Mouse (Mus musculus): ENCODE measurements around the gene Slc2a13. TPM values are rescaled to one million over a fixed set of nuclear protein-coding genes. Genes with fewer than 3 reads are reported as not detected.

Slc2a13 gene
- polyA plus RNA-seq, 1 experiment from 2014 or later = 2.0 TPM

DNA sequence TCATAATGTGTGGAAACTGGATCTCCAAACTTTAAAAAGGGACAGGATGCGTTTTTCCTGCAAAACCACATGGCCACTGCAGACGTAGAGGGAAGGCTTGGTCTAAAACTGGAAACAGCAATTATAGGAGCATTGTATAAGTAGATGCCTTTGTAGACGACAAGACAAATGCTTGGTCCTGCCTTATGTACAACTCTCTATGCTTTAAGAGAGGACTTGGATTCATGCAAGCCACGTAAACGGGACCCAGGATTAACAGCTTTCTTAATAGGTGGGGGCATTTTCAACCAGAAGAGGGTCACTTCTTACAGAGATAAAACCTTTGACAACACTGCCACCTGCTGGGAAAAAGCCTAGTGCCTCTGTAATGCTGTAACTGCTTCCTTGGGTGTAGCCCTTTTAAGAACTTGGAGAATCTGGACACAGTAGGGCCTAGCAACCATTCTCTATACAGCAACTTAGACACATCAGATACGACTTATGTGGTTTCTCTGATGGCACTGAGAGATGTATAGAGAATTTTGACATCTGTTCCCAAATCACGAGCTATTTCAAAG is 268.7 kb downstream of the Slc2a13 start:
- no peak overlapping the region for H3K27ac ChIP-seq (ENCODE audit: low read depth, low read length)
- no peaks in the 10 kb centered on the region for H3K9me3 ChIP-seq (ENCODE audit: control insufficient read depth, low read length)
- H3K27me3 ChIP-seq (ENCODE audit: control insufficient read depth, insufficient read depth, low read length) = no peaks in the 10 kb centered on the region
- DNase-seq (ENCODE audit: low spot score) = peak; percentile 74
- 46% methylated on average over 7 of the region's 7 CpGs for WGBS
- no peaks in the 10 kb centered on the region for H3K4me1 ChIP-seq (replicated peaks; ENCODE audit: control insufficient read depth, insufficient read depth, low read length)
- no peaks in the 10 kb centered on the region for H3K36me3 ChIP-seq (ENCODE audit: control insufficient read depth, insufficient read depth, low read length)
- peak; percentile 63; the same call in 1 of the 2 replicates for ATAC-seq (replicated peaks; ENCODE audit: low FRiP score)
- no peak overlapping the region for H3K4me3 ChIP-seq (ENCODE audit: low read depth, low read length)
- no peak overlapping the region for H3K4me2 ChIP-seq (ENCODE audit: low read depth, low read length, severe bottlenecking)
- no peak overlapping the region for H3K9ac ChIP-seq (ENCODE audit: low read length)

DNA sequence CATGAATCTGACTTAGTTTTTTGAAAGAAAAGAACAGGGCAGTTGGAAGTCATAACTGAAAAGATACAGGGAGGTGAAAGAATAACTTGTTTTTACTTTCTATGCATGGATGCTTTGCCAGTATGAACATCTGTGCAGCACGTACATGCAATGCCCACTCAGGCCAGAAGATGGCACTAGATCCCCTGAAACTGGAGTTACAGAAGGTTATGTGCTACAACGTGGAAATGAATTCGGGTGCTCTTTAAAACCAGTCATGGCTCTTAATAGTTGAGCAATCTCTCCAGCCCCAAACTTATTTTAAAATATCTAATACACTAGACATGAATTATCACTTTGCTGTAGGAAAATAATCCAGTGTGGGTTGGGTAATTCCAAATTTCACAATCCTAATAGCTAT is 271.7 kb downstream of the Slc2a13 start:
- Histone ChIP-seq H3K9ac (ENCODE audit: low read length) (no peak overlapping the region), H3K36me3 (ENCODE audit: control insufficient read depth, insufficient read depth, low read length) (no peaks in the 10 kb centered on the region), H3K27me3 (ENCODE audit: control insufficient read depth, insufficient read depth, low read length) (no peaks in the 10 kb centered on the region), H3K27ac (ENCODE audit: low read depth, low read length) (no peak overlapping the region), H3K4me3 (ENCODE audit: low read depth, low read length) (no peak overlapping the region), H3K4me2 (ENCODE audit: low read depth, low read length, severe bottlenecking) (no peak overlapping the region), H3K4me1 (replicated peaks; ENCODE audit: control insufficient read depth, insufficient read depth, low read length) (no peaks in the 10 kb centered on the region), H3K9me3 (ENCODE audit: control insufficient read depth, low read length) (no peaks in the 10 kb centered on the region)
- ATAC-seq (replicated peaks; ENCODE audit: low FRiP score) (0 out of 2 replicates have a peak, but pooled peaks have one; percentile 70), DNase-seq (ENCODE audit: low spot score) (peak; percentile 91)
- WGBS = 13% methylated on average over 3 of the region's 3 CpGs

DNA sequence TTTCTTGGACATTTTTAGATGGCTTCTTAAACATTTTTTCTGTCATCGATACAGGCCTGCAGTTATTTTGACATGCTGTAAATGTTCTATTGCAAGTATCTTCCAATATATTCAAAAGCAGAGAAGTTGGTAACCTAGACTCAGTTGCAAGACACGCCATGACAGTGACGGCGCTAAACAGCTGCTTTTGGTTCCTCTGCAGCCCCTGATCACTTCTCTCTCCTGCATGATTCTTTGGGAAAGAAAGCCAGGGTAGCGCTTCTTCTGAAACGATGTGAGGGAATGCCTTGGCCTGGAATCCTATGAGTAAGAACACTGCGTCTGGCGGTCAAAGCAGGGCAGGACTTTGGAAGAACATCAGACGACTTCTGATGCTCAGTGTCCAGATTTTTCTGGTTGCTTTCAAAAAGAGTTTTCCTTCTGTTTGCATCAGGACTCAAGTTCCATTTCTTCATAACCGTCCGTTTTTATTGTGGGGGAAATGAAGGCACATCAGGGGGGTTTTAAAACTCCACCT is 273.7 kb downstream of the Slc2a13 start:
- Histone ChIP-seq H3K4me1 (replicated peaks; ENCODE audit: control insufficient read depth, insufficient read depth, low read length) (peaks cover 3% of the 10 kb centered on the region; the same call in 1 of the 2 replicates), H3K9me3 (ENCODE audit: control insufficient read depth, low read length) (no peaks in the 10 kb centered on the region), H3K9ac (ENCODE audit: low read length) (no peak overlapping the region), H3K27ac (ENCODE audit: low read depth, low read length) (no peak overlapping the region), H3K36me3 (ENCODE audit: control insufficient read depth, insufficient read depth, low read length) (no peaks in the 10 kb centered on the region), H3K4me3 (ENCODE audit: low read depth, low read length) (no peak overlapping the region), H3K4me2 (ENCODE audit: low read depth, low read length, severe bottlenecking) (no peak overlapping the region), H3K27me3 (ENCODE audit: control insufficient read depth, insufficient read depth, low read length) (no peaks in the 10 kb centered on the region)
- DNase-seq (ENCODE audit: low spot score) (no peak), ATAC-seq (replicated peaks; ENCODE audit: low FRiP score) (no peak)
- WGBS = 85% methylated on average over 11 of the region's 11 CpGs

DNA sequence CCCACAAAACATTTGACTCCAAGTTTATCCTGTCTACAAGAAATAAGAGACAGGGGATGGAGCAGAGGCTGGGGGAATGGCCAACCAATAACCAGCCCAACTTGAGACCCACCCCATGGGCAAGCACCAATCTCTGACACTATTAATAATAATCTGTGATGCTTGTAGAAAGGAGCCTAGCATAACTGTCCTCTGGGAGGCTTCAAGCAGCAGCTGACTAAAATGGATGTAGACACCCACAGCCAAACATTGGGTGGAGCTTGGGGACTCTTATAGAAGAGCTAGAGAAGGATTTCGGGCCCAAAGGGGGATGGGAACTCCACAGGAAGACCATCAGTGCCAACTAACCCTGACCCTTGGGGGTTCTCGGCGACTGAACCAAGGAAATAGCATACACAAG is 289.6 kb downstream of the Slc2a13 start:
- H3K27ac ChIP-seq (ENCODE audit: low read depth, low read length) = no peak overlapping the region
- no peaks in the 10 kb centered on the region for H3K4me1 ChIP-seq (replicated peaks; ENCODE audit: control insufficient read depth, insufficient read depth, low read length)
- H3K9ac ChIP-seq (ENCODE audit: low read length) = no peak overlapping the region
- no peak for DNase-seq (ENCODE audit: low spot score)
- H3K4me3 ChIP-seq (ENCODE audit: low read depth, low read length) = no peak overlapping the region
- 87% methylated on average over 3 of the region's 3 CpGs for WGBS
- ATAC-seq (replicated peaks; ENCODE audit: low FRiP score) = no peak
- H3K4me2 ChIP-seq (ENCODE audit: low read depth, low read length, severe bottlenecking) = no peak overlapping the region
- peaks cover 3% of the 10 kb centered on the region; the same call in 1 of the 2 replicates for H3K9me3 ChIP-seq (ENCODE audit: control insufficient read depth, low read length)
- no peaks in the 10 kb centered on the region for H3K36me3 ChIP-seq (ENCODE audit: control insufficient read depth, insufficient read depth, low read length)
- no peaks in the 10 kb centered on the region for H3K27me3 ChIP-seq (ENCODE audit: control insufficient read depth, insufficient read depth, low read length)

DNA sequence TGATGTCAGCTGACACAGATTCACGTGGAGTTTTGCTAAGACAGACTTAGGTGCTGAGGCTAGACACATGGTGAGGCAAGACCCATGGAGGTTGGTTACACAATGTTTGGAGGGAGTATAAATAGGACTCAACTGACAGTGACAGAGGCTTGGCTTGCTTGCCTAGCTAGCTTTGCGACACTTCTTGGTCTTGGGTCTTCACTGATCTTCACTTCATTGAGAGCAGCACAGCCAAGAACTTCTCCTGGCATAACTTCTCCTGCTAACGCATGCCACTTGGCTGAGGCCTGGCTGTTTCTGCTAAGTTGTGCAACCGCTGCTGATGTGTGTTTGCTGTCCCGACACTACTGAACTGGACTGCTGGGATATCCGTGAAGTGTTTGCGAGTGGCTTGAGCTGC is 290.2 kb downstream of the Slc2a13 start:
- Histone ChIP-seq H3K27ac (ENCODE audit: low read depth, low read length) (no peak overlapping the region), H3K9me3 (ENCODE audit: control insufficient read depth, low read length) (peaks cover 3% of the 10 kb centered on the region; the same call in 1 of the 2 replicates), H3K4me2 (ENCODE audit: low read depth, low read length, severe bottlenecking) (no peak overlapping the region), H3K4me1 (replicated peaks; ENCODE audit: control insufficient read depth, insufficient read depth, low read length) (no peaks in the 10 kb centered on the region), H3K27me3 (ENCODE audit: control insufficient read depth, insufficient read depth, low read length) (no peaks in the 10 kb centered on the region), H3K36me3 (ENCODE audit: control insufficient read depth, insufficient read depth, low read length) (no peaks in the 10 kb centered on the region), H3K4me3 (ENCODE audit: low read depth, low read length) (no peak overlapping the region), H3K9ac (ENCODE audit: low read length) (no peak overlapping the region)
- ATAC-seq (replicated peaks; ENCODE audit: low FRiP score) = no peak
- DNase-seq (ENCODE audit: low spot score) = no peak
- WGBS = 93% methylated on average over 7 of the region's 7 CpGs

DNA sequence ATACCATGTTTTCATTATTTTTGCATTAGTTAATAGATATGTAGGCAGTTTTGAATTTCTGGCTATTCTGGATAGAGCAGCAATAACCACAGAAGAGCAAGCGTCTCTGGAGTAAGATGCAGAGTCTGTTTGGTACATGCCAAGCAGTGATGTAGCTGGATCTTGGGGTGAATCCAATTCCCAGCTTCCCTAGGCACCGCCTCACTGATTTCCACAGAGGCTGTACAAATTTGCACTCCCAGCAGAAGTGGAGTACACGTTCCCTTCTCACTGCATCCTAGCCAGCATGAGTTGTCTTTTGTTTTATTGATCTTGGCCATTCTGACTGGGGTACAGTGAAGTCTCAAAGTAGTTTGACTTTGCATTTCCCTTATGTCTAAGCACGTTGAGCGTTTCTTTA is 291.5 kb downstream of the Slc2a13 start:
- Histone ChIP-seq H3K36me3 (ENCODE audit: control insufficient read depth, insufficient read depth, low read length) (no peaks in the 10 kb centered on the region), H3K4me2 (ENCODE audit: low read depth, low read length, severe bottlenecking) (no peak overlapping the region), H3K9ac (ENCODE audit: low read length) (no peak overlapping the region), H3K4me3 (ENCODE audit: low read depth, low read length) (no peak overlapping the region), H3K4me1 (replicated peaks; ENCODE audit: control insufficient read depth, insufficient read depth, low read length) (no peaks in the 10 kb centered on the region), H3K27me3 (ENCODE audit: control insufficient read depth, insufficient read depth, low read length) (no peaks in the 10 kb centered on the region), H3K27ac (ENCODE audit: low read depth, low read length) (no peak overlapping the region), H3K9me3 (ENCODE audit: control insufficient read depth, low read length) (no peaks in the 10 kb centered on the region; the same call in 1 of the 2 replicates)
- DNase-seq (ENCODE audit: low spot score) (no peak), ATAC-seq (replicated peaks; ENCODE audit: low FRiP score) (no peak)
- 89% methylated on average over 5 of the region's 5 CpGs for WGBS

DNA sequence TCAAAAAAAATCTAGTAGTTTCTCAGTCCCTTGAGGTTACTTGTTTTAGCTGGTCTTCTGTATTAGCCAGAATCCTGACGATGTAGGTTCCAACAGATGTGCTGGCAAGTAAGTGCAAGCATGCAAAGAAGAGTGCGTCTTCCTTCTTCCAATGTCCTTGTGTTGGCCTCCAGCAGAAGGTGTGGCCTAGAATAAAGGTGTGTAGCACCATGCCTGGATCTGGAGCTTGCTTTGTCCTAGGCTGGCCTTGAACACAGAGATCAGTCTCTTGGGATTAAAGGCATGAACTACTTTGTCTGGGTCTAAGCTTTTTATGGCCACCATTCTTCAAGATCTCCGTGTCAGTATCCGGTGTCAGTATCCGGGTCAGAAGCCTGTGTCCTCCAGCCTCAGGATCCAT is 293.5 kb downstream of the Slc2a13 start:
- Histone ChIP-seq H3K9me3 (ENCODE audit: control insufficient read depth, low read length) (no peaks in the 10 kb centered on the region), H3K4me1 (replicated peaks; ENCODE audit: control insufficient read depth, insufficient read depth, low read length) (no peaks in the 10 kb centered on the region), H3K9ac (ENCODE audit: low read length) (no peak overlapping the region), H3K4me3 (ENCODE audit: low read depth, low read length) (no peak overlapping the region), H3K27ac (ENCODE audit: low read depth, low read length) (no peak overlapping the region), H3K36me3 (ENCODE audit: control insufficient read depth, insufficient read depth, low read length) (no peaks in the 10 kb centered on the region), H3K4me2 (ENCODE audit: low read depth, low read length, severe bottlenecking) (no peak overlapping the region), H3K27me3 (ENCODE audit: control insufficient read depth, insufficient read depth, low read length) (no peaks in the 10 kb centered on the region)
- WGBS = 93% methylated on average over 5 of the region's 5 CpGs
- DNase-seq (ENCODE audit: low spot score) = no peak
- ATAC-seq (replicated peaks; ENCODE audit: low FRiP score) = no peak

DNA sequence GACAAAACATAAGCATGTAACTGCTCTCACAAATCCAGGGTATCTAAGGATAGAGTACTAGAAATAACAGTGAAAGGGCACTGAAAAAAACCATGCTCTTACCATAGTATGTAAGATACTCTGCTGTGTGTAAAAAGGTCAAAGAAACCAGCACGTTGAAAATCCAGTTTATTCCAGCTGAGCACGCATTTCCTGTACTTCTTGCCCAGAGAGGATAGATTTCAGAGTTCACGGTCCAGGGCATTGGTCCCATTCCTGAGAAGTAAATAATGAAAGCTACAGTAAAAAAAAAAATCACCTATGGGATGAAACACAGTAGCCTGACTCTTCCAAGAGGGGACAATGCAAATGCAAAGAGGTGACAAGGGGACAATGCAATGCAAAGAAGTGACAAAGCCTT is 297.1 kb downstream of the Slc2a13 start:
- WGBS = 75% methylated on average over 3 of the region's 3 CpGs
- no peak overlapping the region for H3K4me2 ChIP-seq (ENCODE audit: low read depth, low read length, severe bottlenecking)
- DNase-seq (ENCODE audit: low spot score) (no peak), ATAC-seq (replicated peaks; ENCODE audit: low FRiP score) (no peak)
- H3K27me3 ChIP-seq (ENCODE audit: control insufficient read depth, insufficient read depth, low read length) = no peaks in the 10 kb centered on the region
- H3K4me3 ChIP-seq (ENCODE audit: low read depth, low read length) = no peak overlapping the region
- no peaks in the 10 kb centered on the region for H3K36me3 ChIP-seq (ENCODE audit: control insufficient read depth, insufficient read depth, low read length)
- no peaks in the 10 kb centered on the region for H3K4me1 ChIP-seq (replicated peaks; ENCODE audit: control insufficient read depth, insufficient read depth, low read length)
- H3K9me3 ChIP-seq (ENCODE audit: control insufficient read depth, low read length) = no peaks in the 10 kb centered on the region
- no peak overlapping the region for H3K27ac ChIP-seq (ENCODE audit: low read depth, low read length)
- H3K9ac ChIP-seq (ENCODE audit: low read length) = no peak overlapping the region

DNA sequence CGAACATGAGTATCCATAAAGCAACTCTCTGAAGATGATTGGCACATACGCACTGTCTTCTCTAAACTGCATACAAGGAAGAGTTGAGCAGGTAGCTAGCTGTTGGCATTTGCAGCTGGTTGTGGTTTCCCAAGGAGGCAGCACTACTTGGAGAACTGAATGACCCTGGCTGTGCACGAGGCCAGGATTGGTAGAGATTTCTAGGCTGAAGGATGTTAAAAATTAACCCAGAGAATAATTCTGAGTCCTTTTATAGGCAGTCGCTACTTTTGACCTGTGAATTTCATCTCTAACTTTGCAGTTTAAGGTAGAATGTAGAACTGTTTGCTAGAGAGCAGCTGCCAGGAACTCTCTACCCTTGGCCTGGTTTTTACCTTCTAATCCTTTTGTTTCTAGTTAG is 304.5 kb downstream of the Slc2a13 start:
- Histone ChIP-seq H3K4me1 (replicated peaks; ENCODE audit: control insufficient read depth, insufficient read depth, low read length) (no peaks in the 10 kb centered on the region), H3K27me3 (ENCODE audit: control insufficient read depth, insufficient read depth, low read length) (no peaks in the 10 kb centered on the region), H3K4me3 (ENCODE audit: low read depth, low read length) (no peak overlapping the region), H3K36me3 (ENCODE audit: control insufficient read depth, insufficient read depth, low read length) (no peaks in the 10 kb centered on the region), H3K9ac (ENCODE audit: low read length) (no peak overlapping the region), H3K4me2 (ENCODE audit: low read depth, low read length, severe bottlenecking) (no peak overlapping the region), H3K9me3 (ENCODE audit: control insufficient read depth, low read length) (no peaks in the 10 kb centered on the region), H3K27ac (ENCODE audit: low read depth, low read length) (no peak overlapping the region)
- DNase-seq (ENCODE audit: low spot score) (no peak), ATAC-seq (replicated peaks; ENCODE audit: low FRiP score) (no peak)
- WGBS = 89% methylated on average over 4 of the region's 4 CpGs

Data from forebrain, embryonic 11.5 days (tissue).